Mouse (Mus musculus): Measurements from ENCODE around the gene Slit3. TPM values are rescaled to one million over a fixed set of nuclear protein-coding genes. Genes with fewer than 3 reads are reported as not detected.

Slit3 gene
- total RNA-seq, 2 experiments from 2014 or later, result 28.7 to 31.3 TPM

GRCm38 (mm10) chr11:35704381-35704780 lies 583.4 kb downstream of the Slit3 start:
- DNase-seq, result no peak

- no peak for DNase-seq
Observed at GRCm38 (mm10) chr11:35704927-35705326, 583.9 kb downstream of the Slit3 start.

GRCm38 (mm10) chr11:35707431-35707830 lies 586.4 kb downstream of the Slit3 start:
- DNase-seq, result no peak

- DNase-seq, result no peak
Observed at GRCm38 (mm10) chr11:35711314-35711713, 590.3 kb downstream of the Slit3 start.

GRCm38 (mm10) chr11:35718881-35719280 lies 597.9 kb downstream of the Slit3 start:
- DNase-seq, result no peak

GRCm38 (mm10) chr11:35723876-35724275 lies 602.9 kb downstream of the Slit3 start:
- no peak for DNase-seq

- DNase-seq, result no peak
Observed at GRCm38 (mm10) chr11:35726341-35726846, 605.4 kb downstream of the Slit3 start.

- DNase-seq, result no peak
Observed at GRCm38 (mm10) chr11:35728200-35728599, 607.2 kb downstream of the Slit3 start.

GRCm38 (mm10) chr11:35729186-35729585 lies 608.2 kb downstream of the Slit3 start:
- no peak for DNase-seq

- DNase-seq, result no peak
Observed at GRCm38 (mm10) chr11:35732366-35732765, 611.3 kb downstream of the Slit3 start.

GRCm38 (mm10) chr11:35736817-35737216 lies 615.8 kb downstream of the Slit3 start:
- no peak for DNase-seq

GRCm38 (mm10) chr11:35737262-35737661 lies 616.2 kb downstream of the Slit3 start:
- no peak for DNase-seq

- DNase-seq, result no peak
Observed at GRCm38 (mm10) chr11:35738102-35738501, 617.1 kb downstream of the Slit3 start.

- DNase-seq, result no peak
Observed at GRCm38 (mm10) chr11:35743586-35743985, 622.6 kb downstream of the Slit3 start.

GRCm38 (mm10) chr11:35744571-35744970 lies 623.5 kb downstream of the Slit3 start:
- no peak for DNase-seq

GRCm38 (mm10) chr11:35750578-35750977 lies 629.6 kb downstream of the Slit3 start:
- peak; percentile 37 for DNase-seq

- DNase-seq, result no peak
Observed at GRCm38 (mm10) chr11:35754906-35755418, 633.9 kb downstream of the Slit3 start.

- DNase-seq, result no peak
Observed at GRCm38 (mm10) chr11:35755546-35755945, 634.5 kb downstream of the Slit3 start.

GRCm38 (mm10) chr11:35756411-35757303 lies 635.6 kb downstream of the Slit3 start:
- DNase-seq, result no peak
